Mouse (Mus musculus) megakaryocyte, embryonic 14.5 days (primary cell): Measurements from ENCODE around the gene Tnfrsf12a. TPM values are rescaled to one million over a fixed set of nuclear protein-coding genes. Genes with fewer than 3 reads are reported as not detected.

Experiments
- H3K27me3 ChIP-seq: replicated peaks from 2 replicates; pipeline ENCODE3; 2012; ENCODE audit warnings: inconsistent platforms
- H3K36me3 ChIP-seq: replicated peaks from 2 replicates; pipeline ENCODE3; 2012; ENCODE audit warnings: low read length, inconsistent platforms, mixed read lengths
- H3K4me1 ChIP-seq: 2 replicates; pipeline ENCODE4 v1.6.1; 2012; ENCODE audit warnings: inconsistent platforms
- H3K4me3 ChIP-seq: replicated peaks from 2 replicates; pipeline ENCODE3; 2012; ENCODE audit warnings: moderate library complexity, mild to moderate bottlenecking, inconsistent platforms
- H3K9me3 ChIP-seq: 2 replicates; pipeline ENCODE4 v1.6.1; 2012; ENCODE audit warnings: inconsistent platforms
- FLI1 ChIP-seq: IDR thresholded peaks from 2 replicates; pipeline ENCODE4 v1.6.1; 2012; ENCODE audit warnings: low read length, inconsistent platforms, mixed read lengths
- GATA1 ChIP-seq: IDR thresholded peaks from 3 replicates; pipeline ENCODE4 v1.6.1; 2012; ENCODE audit warnings: mixed read lengths, low read length, inconsistent platforms, borderline replicate concordance
- polyA plus RNA-seq: library from polyadenylated mRNA; stranded (reverse); fragments of >175 nt; gene quantifications from 2 replicates; pipeline ENCODE4 v1.2.3, GENCODE M21; 2012; ENCODE audit warnings: low replicate concordance; ENCODE audit not compliant: insufficient read depth

Tnfrsf12a gene
- 3.1 TPM in 1 of 2 replicates, not detected in the other for polyA plus RNA-seq

GRCm38 (mm10) chr17:23677236-23677679, at the start of gene Tnfrsf12a:
Gene Tnfrsf12a, minus strand, starts transcription at chr17:23677468.
- Histone ChIP-seq H3K9me3 (0 out of 2 replicates have a peak, but pooled peaks cover 3% of the 10 kb centered on the region), H3K36me3 (no peaks in the 10 kb centered on the region), H3K4me1 (peaks cover 72% of the 10 kb centered on the region), H3K27me3 (peaks cover 44% of the 10 kb centered on the region), H3K4me3 (peak within 1 kb of the TSS; percentile 93)
- TF ChIP-seq FLI1 (no peak), GATA1 (no peak)

DNA sequence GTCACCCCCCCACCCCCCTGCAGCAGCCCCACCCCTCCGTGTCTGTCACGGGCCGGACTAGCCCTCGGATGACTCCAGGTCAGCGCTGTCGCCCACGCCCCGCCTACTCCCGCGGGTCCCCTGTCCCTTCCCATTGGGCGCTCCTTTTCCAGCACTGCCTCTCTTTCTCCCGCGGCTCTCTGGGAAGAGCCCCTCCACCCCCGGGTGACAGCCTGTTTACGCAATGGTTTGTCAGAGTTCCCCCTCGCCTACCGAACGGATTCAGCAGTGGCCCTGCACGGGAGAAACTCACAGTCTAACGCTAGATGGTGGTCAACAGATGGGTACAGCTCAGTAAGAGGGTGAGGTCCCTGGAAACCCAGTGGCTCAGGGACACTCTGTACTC, 49.5 kb upstream of the Tnfrsf12a start:
- Histone ChIP-seq H3K36me3 (no peaks in the 10 kb centered on the region), H3K9me3 (no peaks in the 10 kb centered on the region), H3K4me1 (peaks cover 29% of the 10 kb centered on the region), H3K4me3 (peak overlapping the region; percentile 94), H3K27me3 (peaks cover 8% of the 10 kb centered on the region)
- TF ChIP-seq FLI1: no peak
- TF ChIP-seq GATA1: no peak

GRCm38 (mm10) chr17:23725999-23726757, 48.9 kb upstream of the Tnfrsf12a start, which contains the start of gene Pkmyt1:
Gene Pkmyt1, plus strand, starts transcription at chr17:23726336.
- H3K9me3 ChIP-seq: no peaks in the 10 kb centered on the region
- TF ChIP-seq GATA1 (no peak), FLI1 (no peak)
- no peaks in the 10 kb centered on the region for H3K36me3 ChIP-seq

DNA sequence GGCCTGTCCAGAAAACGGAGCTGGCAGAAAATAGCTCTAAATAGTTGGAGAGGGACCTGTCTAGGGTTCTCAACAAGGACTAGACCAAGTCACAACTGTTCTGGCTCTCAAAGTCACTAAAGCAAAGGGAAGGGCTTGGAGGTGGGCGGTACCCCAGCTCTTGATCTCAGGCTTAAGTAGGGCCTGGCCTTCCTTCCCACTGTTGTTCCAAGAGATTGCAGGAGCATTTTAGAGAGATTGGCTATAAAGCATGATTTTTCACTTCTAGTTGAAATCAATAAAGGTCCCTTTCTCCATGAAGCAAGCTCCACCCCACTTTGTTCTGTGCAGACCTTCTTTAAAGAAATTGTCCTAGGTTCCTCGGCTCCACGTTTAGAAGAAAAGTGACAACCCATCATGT, 48.2 kb upstream of the Tnfrsf12a start:
- Histone ChIP-seq H3K4me1 (peaks cover 27% of the 10 kb centered on the region), H3K27me3 (peaks cover 20% of the 10 kb centered on the region), H3K36me3 (no peaks in the 10 kb centered on the region), H3K9me3 (no peaks in the 10 kb centered on the region), H3K4me3 (peak overlapping the region; percentile 94)
- no peak for TF ChIP-seq GATA1
- no peak for TF ChIP-seq FLI1

More at GRCm38 (mm10) chr17:23725999-23726757, 48.9 kb upstream of the Tnfrsf12a start, which contains the start of gene Pkmyt1:
- peaks cover 29% of the 10 kb centered on the region for H3K4me1 ChIP-seq
- peaks cover 13% of the 10 kb centered on the region for H3K27me3 ChIP-seq
- H3K4me3 ChIP-seq: peak within 1 kb of the TSS; percentile 94

GRCm38 (mm10) chr17:23722376-23723125, 45.3 kb upstream of the Tnfrsf12a start, which contains the start of gene 1520401A03Rik:
Gene 1520401A03Rik, minus strand, starts transcription at chr17:23722783.
- peaks cover 26% of the 10 kb centered on the region for H3K4me1 ChIP-seq
- no peaks in the 10 kb centered on the region for H3K9me3 ChIP-seq
- no peak for TF ChIP-seq FLI1
- no peak within 1 kb of the TSS for H3K4me3 ChIP-seq
- peaks cover 43% of the 10 kb centered on the region for H3K27me3 ChIP-seq
- H3K36me3 ChIP-seq: no peaks in the 10 kb centered on the region

DNA sequence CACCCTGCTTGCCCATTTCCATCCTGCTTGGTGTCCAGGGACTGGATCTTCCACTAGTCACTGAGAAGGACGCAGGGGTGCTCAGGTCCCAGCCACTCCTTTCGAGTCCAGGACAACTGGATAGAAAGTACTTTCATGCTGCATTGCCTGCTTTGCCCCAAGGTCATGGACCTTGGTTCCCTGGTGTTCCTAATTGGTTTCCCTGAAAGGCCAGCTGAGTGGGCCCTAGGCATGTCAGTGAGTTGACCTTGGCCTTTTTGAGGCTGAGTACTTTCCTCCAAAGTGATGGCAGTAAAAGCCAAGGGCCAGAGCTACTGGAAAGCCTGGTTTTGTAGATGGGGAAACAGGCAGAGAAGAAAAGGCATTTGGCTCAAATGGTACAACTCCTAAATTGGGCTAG, 44.6 kb upstream of the Tnfrsf12a start:
- Histone ChIP-seq H3K9me3 (no peaks in the 10 kb centered on the region), H3K4me1 (peaks cover 20% of the 10 kb centered on the region), H3K4me3 (no peak overlapping the region), H3K36me3 (no peaks in the 10 kb centered on the region), H3K27me3 (peaks cover 48% of the 10 kb centered on the region)
- TF ChIP-seq GATA1 (no peak), FLI1 (no peak)

DNA sequence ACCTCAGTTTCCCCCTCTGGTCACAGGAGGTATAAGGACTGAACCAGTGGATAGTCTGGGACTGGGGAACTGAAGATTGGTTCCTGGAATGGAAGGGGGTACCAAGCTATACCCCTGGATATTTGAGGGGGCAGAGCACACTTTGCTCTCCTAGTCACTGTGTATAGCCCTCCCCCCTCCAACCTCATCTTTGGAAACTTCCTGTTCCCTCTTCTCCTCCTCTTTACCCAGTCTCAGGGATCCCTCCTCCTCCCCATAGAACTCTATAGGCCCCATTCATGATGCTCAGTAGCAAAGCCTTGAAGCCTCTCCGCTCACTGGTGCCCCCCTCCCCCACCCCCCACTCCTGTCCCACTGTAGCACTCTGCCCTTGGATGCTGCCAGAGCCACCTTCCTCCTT, 42.2 kb upstream of the Tnfrsf12a start:
- Histone ChIP-seq H3K4me3 (no peak overlapping the region), H3K36me3 (no peaks in the 10 kb centered on the region), H3K9me3 (no peaks in the 10 kb centered on the region), H3K27me3 (peaks cover 58% of the 10 kb centered on the region), H3K4me1 (peaks cover 6% of the 10 kb centered on the region; the same call in 1 of the 2 replicates)
- no peak for TF ChIP-seq FLI1
- TF ChIP-seq GATA1: no peak

GRCm38 (mm10) chr17:23717003-23717402, 39.7 kb upstream of the Tnfrsf12a start:
- peaks cover 73% of the 10 kb centered on the region for H3K27me3 ChIP-seq
- no peak for TF ChIP-seq FLI1
- no peak for TF ChIP-seq GATA1
- H3K4me3 ChIP-seq: no peak overlapping the region
- H3K4me1 ChIP-seq: peaks cover 6% of the 10 kb centered on the region; the same call in 1 of the 2 replicates
- H3K9me3 ChIP-seq: no peaks in the 10 kb centered on the region
- no peaks in the 10 kb centered on the region for H3K36me3 ChIP-seq

GRCm38 (mm10) chr17:23706212-23706611, 28.9 kb upstream of the Tnfrsf12a start:
- H3K27me3 ChIP-seq: peaks cover 65% of the 10 kb centered on the region
- H3K4me3 ChIP-seq: no peak overlapping the region
- no peaks in the 10 kb centered on the region for H3K4me1 ChIP-seq
- H3K9me3 ChIP-seq: no peaks in the 10 kb centered on the region
- no peak for TF ChIP-seq GATA1
- no peak for TF ChIP-seq FLI1
- H3K36me3 ChIP-seq: no peaks in the 10 kb centered on the region

DNA sequence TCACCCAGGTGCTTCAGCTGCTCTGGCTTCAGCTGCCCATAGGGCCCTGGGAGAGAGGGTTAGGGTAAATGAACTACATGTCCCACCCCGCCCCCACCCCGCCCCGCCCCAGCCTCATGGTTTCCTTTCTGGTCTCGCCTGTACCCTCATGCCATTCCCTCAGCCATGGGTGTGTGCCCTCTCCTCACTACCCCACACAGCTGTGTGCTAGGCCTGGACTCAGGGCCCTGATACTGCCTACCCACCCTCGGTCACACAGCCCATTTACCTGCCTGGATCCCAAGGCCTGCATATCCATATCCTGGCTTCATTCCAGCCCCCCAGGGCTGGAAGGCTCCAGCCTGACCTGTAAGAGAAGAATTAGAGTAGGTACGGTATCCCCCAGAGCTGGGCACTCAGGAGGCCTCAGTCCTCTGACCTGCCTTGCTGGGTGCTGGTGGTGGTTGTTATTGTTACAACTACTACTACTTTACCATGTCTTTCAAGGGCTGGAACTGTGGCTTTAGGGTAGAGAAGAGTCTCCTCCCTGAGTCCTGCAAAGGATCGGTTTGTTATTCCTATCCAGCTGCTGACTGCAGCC, 28.3 kb upstream of the Tnfrsf12a start:
- no peak for TF ChIP-seq FLI1
- TF ChIP-seq GATA1: no peak
- no peaks in the 10 kb centered on the region; the same call in 1 of the 2 replicates for H3K4me1 ChIP-seq
- H3K27me3 ChIP-seq: peaks cover 65% of the 10 kb centered on the region
- no peak overlapping the region for H3K4me3 ChIP-seq
- no peaks in the 10 kb centered on the region for H3K36me3 ChIP-seq
- H3K9me3 ChIP-seq: no peaks in the 10 kb centered on the region
